Mouse (Mus musculus): ENCODE data around the gene Rb1. TPM values are rescaled to one million over a fixed set of nuclear protein-coding genes. Genes with fewer than 3 reads are reported as not detected.
A peak's percentile ranks its signal among the peaks of the same experiment; 100 is the strongest.

Gene Rb1
- polyA plus RNA-seq, 1 experiment from 2014 or later: 12.5 TPM

- Histone ChIP-seq H3K4me3 (no peak overlapping the region), H3K27me3 (replicated peaks) (no peaks in the 10 kb centered on the region), H3K36me3 (peaks cover 19% of the 10 kb centered on the region), H3K4me1 (peaks cover 26% of the 10 kb centered on the region), H3K9me3 (no peaks in the 10 kb centered on the region), H3K27ac (replicated peaks) (no peak overlapping the region), H3K4me2 (no peak overlapping the region), H3K9ac (no peak overlapping the region)
- no peak for ATAC-seq (ENCODE audit: extremely low read depth, insufficient number of reproducible peaks, low FRiP score, low TSS enrichment)
- WGBS: 47% methylated on average over 3 of the region's 3 CpGs
These were observed 178.9 kb downstream of the Rb1 start for GRCm38 (mm10) chr14:73146721-73147120.

GRCm38 (mm10) chr14:73145531-73145930 is 180.1 kb downstream of the Rb1 start:
- Histone ChIP-seq H3K27me3 (replicated peaks) (no peaks in the 10 kb centered on the region), H3K36me3 (peaks cover 16% of the 10 kb centered on the region), H3K4me1 (peaks cover 26% of the 10 kb centered on the region), H3K4me3 (no peak overlapping the region), H3K9me3 (no peaks in the 10 kb centered on the region), H3K9ac (no peak overlapping the region), H3K4me2 (no peak overlapping the region), H3K27ac (replicated peaks) (no peak overlapping the region)
- 85% methylated on average over 4 of the region's 4 CpGs for WGBS
- ATAC-seq (ENCODE audit: extremely low read depth, insufficient number of reproducible peaks, low FRiP score, low TSS enrichment): no peak

GRCm38 (mm10) chr14:73143710-73144420 is 181.8 kb downstream of the Rb1 start:
- H3K36me3 ChIP-seq: peaks cover 16% of the 10 kb centered on the region
- peak overlapping the region; percentile 85 for H3K4me3 ChIP-seq
- H3K27me3 ChIP-seq (replicated peaks): no peaks in the 10 kb centered on the region
- H3K4me1 ChIP-seq: peaks cover 26% of the 10 kb centered on the region
- peak overlapping the region; percentile 87 for H3K4me2 ChIP-seq
- WGBS: 39% methylated on average over 25 of the region's 25 CpGs
- H3K9ac ChIP-seq: peak overlapping the region; percentile 97
- peak overlapping the region; percentile 98 for H3K27ac ChIP-seq (replicated peaks)
- no peak; the same call in 1 of the 2 replicates for ATAC-seq (ENCODE audit: extremely low read depth, insufficient number of reproducible peaks, low FRiP score, low TSS enrichment)
- no peaks in the 10 kb centered on the region for H3K9me3 ChIP-seq

- ATAC-seq (ENCODE audit: extremely low read depth, insufficient number of reproducible peaks, low FRiP score, low TSS enrichment): peak; percentile 83
- Histone ChIP-seq H3K27me3 (replicated peaks) (no peaks in the 10 kb centered on the region), H3K36me3 (peaks cover 14% of the 10 kb centered on the region), H3K9ac (peak overlapping the region; percentile 97), H3K4me2 (peak overlapping the region; percentile 87), H3K4me3 (peak overlapping the region; percentile 85), H3K4me1 (peaks cover 26% of the 10 kb centered on the region), H3K9me3 (no peaks in the 10 kb centered on the region), H3K27ac (replicated peaks) (peak overlapping the region; percentile 98)
- WGBS: under 1% methylated on average over 67 of the region's 88 CpGs
These were observed 182.5 kb downstream of the Rb1 start for GRCm38 (mm10) chr14:73142896-73143709.

- no peaks in the 10 kb centered on the region for H3K27me3 ChIP-seq (replicated peaks)
- H3K4me1 ChIP-seq: peaks cover 24% of the 10 kb centered on the region
- ATAC-seq (ENCODE audit: extremely low read depth, insufficient number of reproducible peaks, low FRiP score, low TSS enrichment): no peak
- peaks cover 14% of the 10 kb centered on the region for H3K36me3 ChIP-seq
- peak overlapping the region; percentile 98 for H3K27ac ChIP-seq (replicated peaks)
- WGBS: 2% methylated on average over 11 of the region's 11 CpGs
- H3K9ac ChIP-seq: peak overlapping the region; percentile 97
- H3K9me3 ChIP-seq: no peaks in the 10 kb centered on the region
- peak overlapping the region; percentile 85 for H3K4me3 ChIP-seq
- peak overlapping the region; percentile 87 for H3K4me2 ChIP-seq
These were observed 183.2 kb downstream of the Rb1 start for GRCm38 (mm10) chr14:73142421-73142895.

DNA sequence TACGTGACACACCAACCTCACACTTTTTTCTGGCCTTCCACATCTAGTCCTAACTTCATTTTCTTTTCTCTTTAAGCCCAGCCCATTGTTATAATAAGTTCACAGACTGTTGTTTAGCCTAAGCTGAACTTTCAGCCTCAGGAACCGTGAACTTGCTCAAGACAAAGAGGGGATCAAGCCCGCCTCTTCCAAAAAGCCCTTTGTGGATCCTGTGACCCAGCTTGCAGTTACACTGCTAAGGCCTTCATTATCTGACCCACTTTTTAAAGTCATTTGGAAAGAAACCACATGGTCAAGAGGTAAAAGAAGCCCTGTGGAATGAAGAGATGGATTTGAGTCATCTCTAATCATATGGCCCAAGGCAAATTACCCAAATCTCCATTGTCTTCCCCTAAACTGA is 183.8 kb downstream of the Rb1 start:
- Histone ChIP-seq H3K36me3 (peaks cover 14% of the 10 kb centered on the region), H3K4me2 (peak overlapping the region; percentile 87; the same call in 1 of the 2 replicates), H3K27ac (replicated peaks) (0 out of 2 replicates have a peak overlapping the region, but pooled peaks have one; percentile 98), H3K9me3 (no peaks in the 10 kb centered on the region), H3K4me3 (no peak overlapping the region), H3K9ac (no peak overlapping the region), H3K27me3 (replicated peaks) (no peaks in the 10 kb centered on the region), H3K4me1 (peaks cover 21% of the 10 kb centered on the region)
- 81% methylated on average over 3 of the region's 3 CpGs for WGBS
- no peak for ATAC-seq (ENCODE audit: extremely low read depth, insufficient number of reproducible peaks, low FRiP score, low TSS enrichment)

DNA sequence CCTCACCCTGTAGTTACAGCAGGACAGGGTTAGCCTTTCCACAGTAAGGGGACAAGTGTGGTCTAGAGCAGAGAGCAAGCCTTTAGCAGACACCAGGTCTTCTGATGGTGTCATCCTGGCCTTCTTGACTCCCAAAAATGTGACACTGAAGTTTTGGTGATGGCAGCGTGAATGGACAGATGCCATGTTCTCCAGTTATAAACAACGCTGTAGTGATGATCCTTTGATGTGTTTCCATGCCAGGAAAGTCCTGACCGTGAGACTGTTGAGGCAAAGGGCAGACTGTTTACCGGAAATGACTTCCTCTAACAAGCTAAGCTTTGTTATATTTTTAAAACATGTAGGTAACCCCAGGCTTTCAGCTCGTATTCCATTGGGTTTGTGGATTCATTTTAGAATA is 185.8 kb downstream of the Rb1 start:
- Histone ChIP-seq H3K9me3 (no peaks in the 10 kb centered on the region), H3K4me2 (no peak overlapping the region), H3K36me3 (no peaks in the 10 kb centered on the region), H3K4me3 (no peak overlapping the region), H3K4me1 (peaks cover 19% of the 10 kb centered on the region), H3K27ac (replicated peaks) (no peak overlapping the region), H3K9ac (no peak overlapping the region), H3K27me3 (replicated peaks) (no peaks in the 10 kb centered on the region)
- WGBS: 71% methylated on average over 5 of the region's 5 CpGs
- no peak for ATAC-seq (ENCODE audit: extremely low read depth, insufficient number of reproducible peaks, low FRiP score, low TSS enrichment)

GRCm38 (mm10) chr14:73138483-73138882 is 187.1 kb downstream of the Rb1 start:
- H3K9me3 ChIP-seq: no peaks in the 10 kb centered on the region
- ATAC-seq (ENCODE audit: extremely low read depth, insufficient number of reproducible peaks, low FRiP score, low TSS enrichment): no peak
- H3K27ac ChIP-seq (replicated peaks): no peak overlapping the region
- peaks cover 8% of the 10 kb centered on the region for H3K4me1 ChIP-seq
- no peak overlapping the region for H3K9ac ChIP-seq
- WGBS: 84% methylated on average over 7 of the region's 7 CpGs
- no peak overlapping the region for H3K4me2 ChIP-seq
- H3K27me3 ChIP-seq (replicated peaks): no peaks in the 10 kb centered on the region
- H3K36me3 ChIP-seq: no peaks in the 10 kb centered on the region
- no peak overlapping the region for H3K4me3 ChIP-seq

DNA sequence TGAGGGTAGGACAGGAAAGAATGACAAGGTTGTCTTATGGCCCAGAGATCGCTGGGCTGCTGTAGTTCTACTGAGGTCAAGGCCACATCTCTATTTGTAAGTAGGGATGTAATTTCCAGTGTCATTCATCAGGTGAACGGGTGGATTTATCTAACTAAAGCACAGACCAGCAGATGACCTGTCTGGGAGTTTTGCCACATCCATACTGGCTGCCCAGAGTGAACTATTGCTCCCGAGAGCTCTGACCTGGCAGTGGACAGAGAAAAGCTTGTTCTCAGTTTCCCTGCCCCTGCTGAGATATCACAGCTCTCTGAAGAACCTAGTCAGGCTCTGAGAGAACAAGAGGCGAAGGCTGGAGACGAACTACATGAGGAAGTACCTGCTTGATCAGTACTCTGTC is 188.4 kb downstream of the Rb1 start:
- Histone ChIP-seq H3K27me3 (replicated peaks) (no peaks in the 10 kb centered on the region), H3K4me3 (no peak overlapping the region), H3K9me3 (no peaks in the 10 kb centered on the region), H3K9ac (no peak overlapping the region), H3K4me1 (peaks cover 11% of the 10 kb centered on the region), H3K27ac (replicated peaks) (no peak overlapping the region), H3K36me3 (no peaks in the 10 kb centered on the region), H3K4me2 (no peak overlapping the region)
- 58% methylated on average over 5 of the region's 5 CpGs for WGBS
- no peak for ATAC-seq (ENCODE audit: extremely low read depth, insufficient number of reproducible peaks, low FRiP score, low TSS enrichment)
